8 mouse cellular contexts compared by ENCODE assay signal in genomic region chr9:118506404-118507231, GRCm38 (mm10). TPM values are rescaled to one million over a fixed set of nuclear protein-coding genes. Genes with fewer than 3 reads are reported as not detected.
DNase-seq lines count a peak whose midpoint lies in the region; ATAC-seq and TF ChIP-seq lines count a peak whose summit lies in the region.

No protein-coding gene starts in this region.

- H3K4me3 ChIP-seq in ES-E14 (ENCODE audit: insufficient read depth in 1 of 2, low read depth in 1 of 2, low read length in 2 of 2, poor library complexity in 1 of 2, severe bottlenecking in 1 of 2) (peak overlapping the region; percentile 83 to 86), myocyte (peak overlapping the region; percentile 87)
- peak overlapping the region; percentile 98 for H3K4me3 ChIP-seq in forebrain, postnatal 0 days (ENCODE audit: low read depth, low read length)
- H3K4me3 ChIP-seq in liver, embryonic 11.5 days (ENCODE audit: low read depth, low read length): peak overlapping the region; percentile 72

- peaks cover 53% of the 10 kb centered on the region for H3K79me2 ChIP-seq in myocyte (ENCODE audit: control insufficient read depth, insufficient read depth)

- TF ChIP-seq CTCF in forebrain, postnatal 0 days (IDR thresholded peaks at IDR 0.05; ENCODE audit: low read depth): no peak

- H3K36me3 ChIP-seq in ES-E14 (ENCODE audit: control insufficient read depth, insufficient read depth, low read length, poor library complexity, severe bottlenecking): 0 out of 2 replicates have a peak, but pooled peaks cover 3% of the 10 kb centered on the region
- H3K36me3 ChIP-seq in forebrain, postnatal 0 days (ENCODE audit: insufficient read depth): no peaks in the 10 kb centered on the region
- no peaks in the 10 kb centered on the region for H3K36me3 ChIP-seq in liver, embryonic 11.5 days (ENCODE audit: control insufficient read depth, insufficient read depth, low read length)
- no peaks in the 10 kb centered on the region for H3K36me3 ChIP-seq in myocyte (ENCODE audit: control insufficient read depth, insufficient read depth)

- no peaks in the 10 kb centered on the region for H3K9me3 ChIP-seq in ES-E14 (ENCODE audit: control insufficient read depth, insufficient read depth, low read depth, low read length)
- H3K9me3 ChIP-seq in forebrain, postnatal 0 days (ENCODE audit: low read length): no peaks in the 10 kb centered on the region
- H3K9me3 ChIP-seq in liver, embryonic 11.5 days (ENCODE audit: control insufficient read depth, low read length): no peaks in the 10 kb centered on the region

- no peak overlapping the region for H3K27ac ChIP-seq in ES-E14 (ENCODE audit: insufficient read depth, low read depth, low read length, poor library complexity, severe bottlenecking)
- H3K27ac ChIP-seq in forebrain, postnatal 0 days (ENCODE audit: low read depth, low read length): peak overlapping the region; percentile 86
- peak overlapping the region; percentile 10; the same call in 1 of the 2 replicates for H3K27ac ChIP-seq in liver, embryonic 11.5 days (ENCODE audit: low read depth, low read length)

- in situ Hi-C loops in ES-E14 (cut with MboI; ENCODE audit: low sequenced_read_pairs in 2 of 2, unreplicated experiment in 2 of 2): no loop called here

- H3K4me2 ChIP-seq in forebrain, postnatal 0 days (ENCODE audit: low read depth): peak overlapping the region; percentile 100
- H3K4me2 ChIP-seq in liver, embryonic 11.5 days: peak overlapping the region; percentile 90
- H3K4me2 ChIP-seq in myocyte (ENCODE audit: low read depth): peak overlapping the region; percentile 66

- H3K4me1 ChIP-seq in ES-E14 (ENCODE audit: control insufficient read depth in 2 of 2, insufficient read depth in 2 of 2, low read length in 2 of 2, poor library complexity in 1 of 2): peaks cover 0 to 10% of the 10 kb centered on the region in 2 experiments; a peak in 2 of 4 replicates
- H3K4me1 ChIP-seq in forebrain, postnatal 0 days (ENCODE audit: insufficient read depth): peaks cover 24% of the 10 kb centered on the region
- peaks cover 32% of the 10 kb centered on the region for H3K4me1 ChIP-seq in liver, embryonic 11.5 days (replicated peaks; ENCODE audit: control insufficient read depth, insufficient read depth, low read length)

- DNase-seq in 3T3-L1 (ENCODE audit: low read depth, low spot score) (peak; percentile 31), ES-E14 (ENCODE audit: low read depth, low spot score) (no peak)
- DNase-seq in cerebellum, adult 8-10 months: peak; percentile 30
- DNase-seq in forebrain, postnatal 0 days: peak; percentile 23
- DNase-seq in induced T-regulatory cell, adult 2 months (ENCODE audit: low read depth): peak; percentile 43
- DNase-seq in liver, embryonic 11.5 days (ENCODE audit: low spot score): peak; percentile 50
- DNase-seq in yolk sac, embryonic 10.5 days (ENCODE audit: low spot score): peak; percentile 61

- H3ac ChIP-seq in myocyte (ENCODE audit: control insufficient read depth, insufficient read length): peak overlapping the region; percentile 89

- no peak for TF ChIP-seq POLR2A in myocyte (IDR thresholded peaks at IDR 0.05; ENCODE audit: insufficient read length, low read depth)

- H3K9ac ChIP-seq in ES-E14 (ENCODE audit: insufficient read depth, low read depth, low read length, poor library complexity, severe bottlenecking): peak overlapping the region; percentile 83
- H3K9ac ChIP-seq in forebrain, postnatal 0 days: peak overlapping the region; percentile 95
- peak overlapping the region; percentile 82 for H3K9ac ChIP-seq in liver, embryonic 11.5 days (ENCODE audit: low read depth, low read length)

- no peaks in the 10 kb centered on the region for H3K27me3 ChIP-seq in forebrain, postnatal 0 days (ENCODE audit: insufficient read depth, low read length)
- H3K27me3 ChIP-seq in liver, embryonic 11.5 days (replicated peaks; ENCODE audit: control insufficient read depth, insufficient read depth, low read length): no peaks in the 10 kb centered on the region
- no peaks in the 10 kb centered on the region for H3K27me3 ChIP-seq in myocyte (ENCODE audit: control insufficient read depth, insufficient read depth, insufficient read length)

- ATAC-seq in forebrain, postnatal 0 days: peak; percentile 59
- ATAC-seq in liver, embryonic 11.5 days (replicated peaks; ENCODE audit: low FRiP score): peak; percentile 61

- under 1% methylated on average over 57 of the region's 57 CpGs for WGBS in forebrain, postnatal 0 days
- WGBS in liver, embryonic 11.5 days: under 1% methylated on average over 57 of the region's 57 CpGs

TF ChIP-seq in ES-E14, 5 proteins besides CTCF, POLR2A, EP300 and RAD21:
- no peak for TF ChIP-seq MAFK (IDR thresholded peaks at IDR 0.05; ENCODE audit: insufficient read depth, low read depth, low read length)
- 0 out of 2 replicates have a peak, but pooled peaks have one; percentile 17 for TF ChIP-seq HCFC1 (IDR thresholded peaks at IDR 0.05; ENCODE audit: borderline replicate concordance, insufficient read depth, low read length)

TF ChIP-seq in myocyte, 11 proteins besides CTCF, POLR2A, EP300 and RAD21:
- no peak for TF ChIP-seq MYOD1 (IDR thresholded peaks at IDR 0.05; ENCODE audit: control insufficient read depth in 1 of 3, insufficient read length in 2 of 3, low read depth in 2 of 3)
- no peak for TF ChIP-seq SRF (IDR thresholded peaks at IDR 0.05; ENCODE audit: control insufficient read depth, insufficient read length, low read depth)
- no peak for TF ChIP-seq MYOG (IDR thresholded peaks at IDR 0.05; ENCODE audit: control insufficient read depth in 1 of 3, insufficient read depth in 1 of 3, insufficient read length in 2 of 3, low read depth in 2 of 3)
- no peak for TF ChIP-seq CEBPB (IDR thresholded peaks at IDR 0.05; ENCODE audit: insufficient read depth, poor library complexity, severe bottlenecking)
- TF ChIP-seq E2F4 (IDR thresholded peaks at IDR 0.05; ENCODE audit: insufficient read depth): no peak
- TF ChIP-seq POLR2AphosphoS2 (IDR thresholded peaks at IDR 0.05; ENCODE audit: insufficient read length, low read depth): no peak
- no peak for TF ChIP-seq TCF3 (IDR thresholded peaks at IDR 0.05; ENCODE audit: insufficient read length, low read depth)
- TF ChIP-seq TCF12 (IDR thresholded peaks at IDR 0.05; ENCODE audit: insufficient read depth, poor library complexity, severe bottlenecking): no peak
- no peak for TF ChIP-seq MAX (IDR thresholded peaks at IDR 0.05; ENCODE audit: low read depth)
- TF ChIP-seq USF1 (IDR thresholded peaks at IDR 0.05; ENCODE audit: low read depth): no peak
- no peak for TF ChIP-seq REST (IDR thresholded peaks at IDR 0.05; ENCODE audit: insufficient read depth, insufficient read length)

RNA-seq across cellular contexts. Expression of gene Golga4, which starts 0.6 kb away (rescaled TPM):
- total RNA-seq in ES-E14 (2012; rRNA removed): 73.3 and 78.4 TPM in 2 replicates
- 42.5 and 51.6 TPM in 2 replicates for total RNA-seq in forebrain, postnatal 0 days (2014; rRNA removed)
- polyA plus RNA-seq in forebrain, postnatal 0 days (2015; fragmentation: Nextera tagmentation; extraction: Ambion mirVana): 13.1 and 23.9 TPM in 2 replicates
- polyA plus RNA-seq in liver, embryonic 11.5 days (2014; fragmentation: Nextera tagmentation; extraction: Ambion mirVana): 39.5 and 42.9 TPM in 2 replicates
- 18.5 TPM for polyA plus RNA-seq in myocyte (2012; fragmentation: generic; extraction: Trizol)

RNA-seq across cellular contexts. Expression of gene Eomes, which starts 28.6 kb away (rescaled TPM):
- total RNA-seq in ES-E14 (2012; rRNA removed): 1.1 and 3.2 TPM in 2 replicates
- 9.2 and 11.8 TPM in 2 replicates for total RNA-seq in forebrain, postnatal 0 days (2014; rRNA removed)
- 4.8 and 4.9 TPM in 2 replicates for polyA plus RNA-seq in forebrain, postnatal 0 days (2015; fragmentation: Nextera tagmentation; extraction: Ambion mirVana)
- polyA plus RNA-seq in liver, embryonic 11.5 days (2014; fragmentation: Nextera tagmentation; extraction: Ambion mirVana): not detected in 2 replicates
- polyA plus RNA-seq in myocyte (2012; fragmentation: generic; extraction: Trizol): 0.04 TPM
